Mouse (Mus musculus): ENCODE data around the gene Smtnl1. TPM values are rescaled to one million over a fixed set of nuclear protein-coding genes. Genes with fewer than 3 reads are reported as not detected.
A peak's percentile ranks its signal among the peaks of the same experiment; 100 is the strongest.
"Not testable (repeated sequence)": the region's sequence is repeated elsewhere in the genome, so short reads cannot be mapped to it uniquely, and the experiment has no call there.

Smtnl1 gene
- polyA plus RNA-seq, 1 experiment from 2014 or later, result not detected

GRCm38 (mm10) chr2:84803963-84804362 lies 18.5 kb downstream of the Smtnl1 start:
- Histone ChIP-seq H3K9me3 (replicated peaks) (0 out of 2 replicates have a peak, but pooled peaks cover 3% of the 10 kb centered on the region), H3K4me2 (replicated peaks) (no peak overlapping the region), H3K27ac (no peak overlapping the region), H3K4me3 (no peak overlapping the region), H3K27me3 (no peaks in the 10 kb centered on the region), H3K4me1 (no peaks in the 10 kb centered on the region), H3K9ac (no peak overlapping the region), H3K36me3 (0 out of 2 replicates have a peak, but pooled peaks cover 3% of the 10 kb centered on the region)
- WGBS, result 89% methylated on average over 7 of the region's 7 CpGs
- no peak for ATAC-seq (ENCODE audit: low FRiP score)

- not testable (repeated sequence) for H3K27ac ChIP-seq; H3K27me3 ChIP-seq; ATAC-seq (ENCODE audit: low FRiP score); H3K4me1 ChIP-seq; H3K36me3 ChIP-seq; H3K4me2 ChIP-seq (replicated peaks); H3K9me3 ChIP-seq (replicated peaks); H3K9ac ChIP-seq; H3K4me3 ChIP-seq
- WGBS, result 77% methylated on average over 5 of the region's 5 CpGs
Measured at GRCm38 (mm10) chr2:84801223-84801622, 21.2 kb downstream of the Smtnl1 start.

- Histone ChIP-seq H3K4me2 (replicated peaks) (no peak overlapping the region), H3K27me3 (no peaks in the 10 kb centered on the region), H3K9me3 (replicated peaks) (no peaks in the 10 kb centered on the region; the same call in 1 of the 2 replicates), H3K9ac (no peak overlapping the region), H3K4me3 (no peak overlapping the region), H3K36me3 (0 out of 2 replicates have a peak, but pooled peaks cover 3% of the 10 kb centered on the region), H3K27ac (no peak overlapping the region), H3K4me1 (no peaks in the 10 kb centered on the region)
- no peak for ATAC-seq (ENCODE audit: low FRiP score)
- WGBS, result 90% methylated on average over 4 of the region's 4 CpGs
Measured at GRCm38 (mm10) chr2:84800304-84800703, 22.1 kb downstream of the Smtnl1 start.

- H3K4me2 ChIP-seq (replicated peaks), result peak overlapping the region; percentile 99
- peak overlapping the region; percentile 72 for H3K9ac ChIP-seq
- peak overlapping the region; percentile 62; the same call in 1 of the 2 replicates for H3K27ac ChIP-seq
- no peaks in the 10 kb centered on the region for H3K27me3 ChIP-seq
- no peaks in the 10 kb centered on the region for H3K36me3 ChIP-seq
- H3K4me1 ChIP-seq, result no peaks in the 10 kb centered on the region
- 2% methylated on average over 12 of the region's 16 CpGs for WGBS
- ATAC-seq (ENCODE audit: low FRiP score), result peak; percentile 73
- peaks cover 5% of the 10 kb centered on the region for H3K9me3 ChIP-seq (replicated peaks)
- peak overlapping the region; percentile 56 for H3K4me3 ChIP-seq
Measured at GRCm38 (mm10) chr2:84799041-84799561, 23.4 kb downstream of the Smtnl1 start.

GRCm38 (mm10) chr2:84798493-84798921 lies 23.9 kb downstream of the Smtnl1 start, which contains the start of gene Ube2l6:
Gene Ube2l6, plus strand, starts transcription at chr2:84798828.
- Histone ChIP-seq H3K27ac (peak within 1 kb of the TSS; percentile 62; the same call in 1 of the 2 replicates), H3K36me3 (no peaks in the 10 kb centered on the region), H3K4me1 (no peaks in the 10 kb centered on the region), H3K9me3 (replicated peaks) (peaks cover 5% of the 10 kb centered on the region), H3K27me3 (no peaks in the 10 kb centered on the region), H3K9ac (peak within 1 kb of the TSS; percentile 72), H3K4me3 (peak within 1 kb of the TSS; percentile 56), H3K4me2 (replicated peaks) (peak within 1 kb of the TSS; percentile 99)
- WGBS, result 2% methylated on average over 21 of the region's 21 CpGs
- ATAC-seq (ENCODE audit: low FRiP score), result peak; percentile 83

DNA sequence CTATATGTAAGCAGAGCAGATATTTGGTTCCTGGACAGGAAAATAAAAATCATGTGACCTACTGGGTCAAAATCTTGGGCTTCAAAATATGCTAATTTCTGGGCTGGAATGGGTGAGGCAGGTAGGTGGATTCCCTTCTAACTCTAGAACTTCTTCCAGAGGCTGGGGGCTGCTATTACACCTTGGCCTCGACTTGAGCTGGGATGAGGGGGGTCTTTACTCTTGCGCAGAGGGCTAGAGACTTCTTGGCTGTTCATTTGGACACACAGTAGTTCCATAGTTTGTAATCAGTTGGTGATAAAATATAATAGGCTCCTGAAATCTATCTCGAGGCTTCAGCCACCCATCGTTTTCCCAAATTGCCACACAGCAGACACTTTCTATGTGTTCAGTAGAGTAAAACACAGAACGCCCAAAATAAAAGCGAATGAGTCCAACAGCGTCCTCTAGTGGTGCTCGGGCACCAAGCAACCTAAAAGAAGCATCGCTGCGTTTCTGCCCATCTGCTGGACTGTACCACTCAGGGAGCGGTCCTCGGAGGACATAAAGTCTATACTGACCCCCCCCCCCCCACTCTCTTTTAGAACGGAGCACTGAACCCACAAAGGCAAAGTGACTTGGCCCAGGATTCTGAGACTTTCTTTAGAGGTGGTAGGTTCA lies 24.5 kb downstream of the Smtnl1 start:
- WGBS, result 10% methylated on average over 13 of the region's 13 CpGs
- no peaks in the 10 kb centered on the region for H3K36me3 ChIP-seq

DNA sequence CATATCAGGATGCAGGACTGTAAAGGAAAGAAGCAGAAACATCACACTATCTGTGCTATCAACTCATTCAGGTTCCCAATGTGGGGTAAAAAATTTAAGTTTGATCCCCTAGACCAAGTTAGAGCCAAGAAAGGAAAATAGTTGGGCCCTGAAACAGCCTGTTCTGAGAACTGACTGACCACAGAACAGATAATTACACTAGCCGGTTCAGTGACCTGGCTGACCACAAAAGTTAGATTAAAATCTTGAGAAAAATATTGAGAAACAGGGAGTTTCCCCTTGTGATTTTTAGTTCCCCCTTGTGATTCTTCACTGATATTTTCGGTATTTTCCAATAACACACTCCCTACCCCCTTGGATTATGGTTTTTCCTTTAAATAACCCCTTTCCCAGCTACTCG lies 28.6 kb downstream of the Smtnl1 start:
- 86% methylated on average over 3 of the region's 3 CpGs for WGBS

More for the DNA sequence above, 24.5 kb downstream of the Smtnl1 start:
- H3K4me2 ChIP-seq (replicated peaks), result peak overlapping the region; percentile 99
- peak overlapping the region; percentile 72 for H3K9ac ChIP-seq
- H3K9me3 ChIP-seq (replicated peaks), result peaks cover 5% of the 10 kb centered on the region
- peak; percentile 68 for ATAC-seq (ENCODE audit: low FRiP score)
- no peaks in the 10 kb centered on the region for H3K4me1 ChIP-seq
- 0 out of 2 replicates have a peak overlapping the region, but pooled peaks have one; percentile 62 for H3K27ac ChIP-seq
- H3K27me3 ChIP-seq, result no peaks in the 10 kb centered on the region
- peak overlapping the region; percentile 56 for H3K4me3 ChIP-seq

DNA sequence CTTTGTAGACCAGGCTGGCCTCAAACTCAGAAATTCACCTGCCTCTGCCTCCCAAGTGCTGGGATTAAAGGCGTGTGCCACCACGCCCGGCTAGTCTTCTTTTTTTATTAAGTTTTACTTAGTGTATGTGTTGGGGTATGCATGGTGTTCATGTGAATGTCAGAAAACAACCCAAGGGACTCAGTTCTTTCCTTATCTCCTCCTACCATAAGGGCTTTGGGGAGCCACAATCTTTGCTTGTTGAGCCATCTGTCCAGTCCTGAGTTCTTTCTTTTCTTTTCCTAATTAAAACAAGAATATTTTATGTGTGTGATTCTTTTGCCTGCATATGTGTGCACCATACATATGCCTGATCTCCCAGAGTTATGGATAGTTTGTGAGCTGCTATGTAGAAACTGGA lies 29.3 kb downstream of the Smtnl1 start:
- Histone ChIP-seq H3K27ac (no peak overlapping the region), H3K4me2 (replicated peaks) (no peak overlapping the region), H3K36me3 (no peaks in the 10 kb centered on the region), H3K4me3 (no peak overlapping the region), H3K9me3 (replicated peaks) (peaks cover 5% of the 10 kb centered on the region), H3K27me3 (no peaks in the 10 kb centered on the region; the same call in 1 of the 2 replicates), H3K9ac (no peak overlapping the region), H3K4me1 (no peaks in the 10 kb centered on the region)
- no peak for ATAC-seq (ENCODE audit: low FRiP score)
- WGBS, result 84% methylated on average over 3 of the region's 3 CpGs

More for the DNA sequence above, 28.6 kb downstream of the Smtnl1 start:
- ATAC-seq (ENCODE audit: low FRiP score), result no peak
- no peak overlapping the region for H3K9ac ChIP-seq
- H3K36me3 ChIP-seq, result no peaks in the 10 kb centered on the region
- no peak overlapping the region for H3K27ac ChIP-seq
- no peaks in the 10 kb centered on the region for H3K4me1 ChIP-seq
- peaks cover 5% of the 10 kb centered on the region for H3K9me3 ChIP-seq (replicated peaks)
- H3K4me2 ChIP-seq (replicated peaks), result no peak overlapping the region
- H3K4me3 ChIP-seq, result no peak overlapping the region
- H3K27me3 ChIP-seq, result no peaks in the 10 kb centered on the region; the same call in 1 of the 2 replicates

DNA sequence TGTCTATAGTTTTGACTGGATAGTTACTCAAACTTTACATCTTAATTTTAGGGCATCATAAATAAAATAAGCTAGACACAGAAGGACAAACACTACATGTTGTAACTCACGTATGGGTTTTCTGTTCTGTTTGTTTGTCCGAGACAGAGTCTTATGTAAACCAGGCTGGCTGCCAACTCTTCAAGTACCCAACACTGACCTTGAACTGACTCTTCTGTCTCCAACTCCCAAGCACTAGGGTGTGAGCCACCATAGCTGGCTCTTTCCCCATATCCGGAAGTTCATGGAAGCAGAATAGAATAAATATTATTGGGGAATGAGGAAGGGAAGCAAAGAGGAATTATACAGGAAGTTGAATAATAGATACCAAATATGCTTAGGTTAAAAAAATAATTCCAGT lies 29.9 kb downstream of the Smtnl1 start:
- ATAC-seq (ENCODE audit: low FRiP score), result no peak
- H3K9ac ChIP-seq, result no peak overlapping the region
- H3K36me3 ChIP-seq, result no peaks in the 10 kb centered on the region
- H3K4me2 ChIP-seq (replicated peaks), result no peak overlapping the region
- H3K9me3 ChIP-seq (replicated peaks), result peaks cover 5% of the 10 kb centered on the region
- H3K4me1 ChIP-seq, result no peaks in the 10 kb centered on the region
- no peak overlapping the region for H3K4me3 ChIP-seq
- WGBS, result 87% methylated on average over 3 of the region's 3 CpGs
- no peaks in the 10 kb centered on the region; the same call in 1 of the 2 replicates for H3K27me3 ChIP-seq
- no peak overlapping the region for H3K27ac ChIP-seq

GRCm38 (mm10) chr2:84790418-84790817 lies 32.0 kb downstream of the Smtnl1 start:
- WGBS, result 56% methylated on average over 9 of the region's 9 CpGs
- no peak overlapping the region for H3K27ac ChIP-seq
- no peaks in the 10 kb centered on the region for H3K36me3 ChIP-seq
- no peaks in the 10 kb centered on the region; the same call in 1 of the 2 replicates for H3K27me3 ChIP-seq
- H3K4me1 ChIP-seq, result no peaks in the 10 kb centered on the region
- peaks cover 5% of the 10 kb centered on the region; the same call in 1 of the 2 replicates for H3K9me3 ChIP-seq (replicated peaks)
- H3K4me3 ChIP-seq, result no peak overlapping the region
- H3K4me2 ChIP-seq (replicated peaks), result no peak overlapping the region
- H3K9ac ChIP-seq, result no peak overlapping the region
- ATAC-seq (ENCODE audit: low FRiP score), result no peak

DNA sequence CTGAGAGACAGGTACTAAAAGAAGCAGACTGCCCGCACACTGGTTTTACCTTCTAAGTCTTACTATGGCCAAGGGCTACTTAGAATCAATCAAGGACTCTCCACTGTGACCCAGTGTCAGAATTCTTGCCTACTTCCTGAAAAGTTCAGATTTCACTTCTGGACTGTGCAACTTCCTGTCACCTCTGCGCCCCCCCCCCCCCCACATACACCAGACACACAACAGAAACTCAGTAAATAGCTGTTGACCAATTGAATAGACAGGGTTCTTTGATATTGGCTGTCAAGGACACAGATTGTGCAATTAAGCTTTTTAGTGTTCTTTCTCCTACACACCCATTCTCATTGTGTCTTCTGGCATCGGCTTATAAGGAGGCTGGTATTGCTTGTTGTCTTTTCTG lies 34.1 kb downstream of the Smtnl1 start:
- Histone ChIP-seq H3K9ac (no peak overlapping the region), H3K27me3 (no peaks in the 10 kb centered on the region; the same call in 1 of the 2 replicates), H3K9me3 (replicated peaks) (no peaks in the 10 kb centered on the region), H3K36me3 (no peaks in the 10 kb centered on the region), H3K27ac (no peak overlapping the region), H3K4me2 (replicated peaks) (no peak overlapping the region), H3K4me3 (no peak overlapping the region), H3K4me1 (no peaks in the 10 kb centered on the region)
- no peak for ATAC-seq (ENCODE audit: low FRiP score)
- WGBS, result 83% methylated on average over 3 of the region's 3 CpGs

DNA sequence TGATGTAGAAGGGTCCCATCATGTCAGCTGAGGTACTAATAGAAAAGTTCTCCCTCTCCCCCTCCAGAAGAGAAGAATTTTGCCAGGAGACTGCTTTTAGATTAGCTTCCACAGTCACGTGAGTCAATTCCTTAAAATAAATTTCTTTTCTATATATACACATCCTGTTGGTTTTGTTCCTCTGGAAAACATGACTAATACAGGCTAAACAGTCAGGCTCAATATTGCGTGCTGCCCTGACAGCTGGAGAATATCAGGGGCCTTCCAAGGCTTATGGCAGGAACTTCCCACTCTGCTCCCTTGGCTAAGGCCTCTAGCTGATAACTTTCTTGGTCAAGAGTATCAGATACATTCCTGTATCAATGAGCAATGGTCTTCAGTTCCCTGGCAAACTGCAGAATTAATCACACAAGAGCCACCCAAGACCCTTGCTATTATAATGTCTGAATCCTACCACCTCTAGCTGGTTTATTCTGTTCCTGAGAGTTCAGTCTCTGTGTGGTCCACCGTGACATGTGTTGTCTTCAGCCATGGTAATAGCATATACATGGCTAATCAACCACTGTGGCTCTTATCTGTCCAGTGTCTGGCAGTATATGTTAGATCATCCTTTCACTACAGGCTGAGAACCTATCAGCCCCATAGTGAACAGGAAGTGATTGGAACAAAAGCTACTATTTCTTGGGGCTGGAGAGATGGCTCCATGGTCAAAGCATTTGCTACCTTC lies 38.4 kb downstream of the Smtnl1 start:
- ATAC-seq (ENCODE audit: low FRiP score), result no peak
- 88% methylated on average over 3 of the region's 3 CpGs for WGBS
- H3K27me3 ChIP-seq, result no peaks in the 10 kb centered on the region
- H3K4me2 ChIP-seq (replicated peaks), result no peak overlapping the region
- no peak overlapping the region for H3K4me3 ChIP-seq
- H3K9ac ChIP-seq, result no peak overlapping the region
- no peaks in the 10 kb centered on the region for H3K36me3 ChIP-seq
- no peaks in the 10 kb centered on the region for H3K9me3 ChIP-seq (replicated peaks)
- H3K27ac ChIP-seq, result no peak overlapping the region
- no peaks in the 10 kb centered on the region for H3K4me1 ChIP-seq
